Mouse (Mus musculus) bone marrow, adult 2 months (tissue): Measurements from ENCODE around the gene Acad10.

Experiments
- CTCF ChIP-seq: fragments of 200-500 bp; IDR thresholded peaks from 2 replicates; pipeline ENCODE4 v1.5.1; 2011; ENCODE audit warnings: low read length, control low read depth; ENCODE audit not compliant: control insufficient read depth, insufficient read depth
- POLR2A ChIP-seq: fragments of 200-500 bp; IDR thresholded peaks from 2 replicates; pipeline ENCODE4 v1.6.1; 2011; ENCODE audit warnings: low read depth, mild to moderate bottlenecking, control low read depth, low read length, borderline replicate concordance; ENCODE audit not compliant: control insufficient read depth

- no peak for TF ChIP-seq CTCF
- no peak for TF ChIP-seq POLR2A
Observed at GRCm38 (mm10) chr5:121594714-121595313, 65.5 kb downstream of the Acad10 start.
